Mouse (Mus musculus) gastrocnemius, postnatal 36 days (tissue): ENCODE data around the gene Tubal3. TPM values are rescaled to one million over a fixed set of nuclear protein-coding genes. Genes with fewer than 3 reads are reported as not detected.

Experiments
- DNase-seq, 2 experiments: peaks; one replicate each; pipeline ENCODE4 v3.0.0; 2022
- intact Hi-C: fragments of 180-260 bp; cut with DNase I; formaldehyde crosslinking; loops from one replicate; pipeline ENCODE4 v1.15.1; 2025
- microRNA-seq, 2 experiments: library from miRNA; unstranded; fragments of <30 nt; microRNA quantifications; one replicate each; pipeline ENCODE4 v1.2.0; 2021
- total RNA-seq, 2 experiments: library from RNA; stranded (reverse); gene quantifications; 2 replicates each; pipeline ENCODE4 v1.2.3; 2021

Tubal3 gene
- total RNA-seq, 2 experiments from 2014 or later = not detected

DNA sequence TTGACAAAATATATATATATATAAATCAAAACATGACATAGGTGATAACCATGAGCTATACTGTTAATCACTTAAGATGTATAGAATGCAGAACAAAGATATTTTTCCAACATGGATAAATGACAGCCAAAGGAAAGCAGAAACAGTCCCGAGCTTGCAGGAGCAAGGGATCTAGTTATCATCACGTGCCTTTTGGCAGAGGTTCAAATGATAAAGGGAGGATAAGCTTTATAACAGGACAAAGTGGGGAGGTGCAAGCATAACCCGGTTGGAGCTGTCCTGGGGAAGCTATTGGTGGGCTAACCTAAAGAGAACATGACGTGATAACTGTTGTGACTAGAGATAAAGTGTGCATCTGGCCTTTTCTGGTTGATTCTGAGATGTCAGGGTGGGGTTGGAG lies 4.6 kb upstream of the Tubal3 start:
- intact Hi-C loops = no loop called here
- DNase-seq = no peak

DNA sequence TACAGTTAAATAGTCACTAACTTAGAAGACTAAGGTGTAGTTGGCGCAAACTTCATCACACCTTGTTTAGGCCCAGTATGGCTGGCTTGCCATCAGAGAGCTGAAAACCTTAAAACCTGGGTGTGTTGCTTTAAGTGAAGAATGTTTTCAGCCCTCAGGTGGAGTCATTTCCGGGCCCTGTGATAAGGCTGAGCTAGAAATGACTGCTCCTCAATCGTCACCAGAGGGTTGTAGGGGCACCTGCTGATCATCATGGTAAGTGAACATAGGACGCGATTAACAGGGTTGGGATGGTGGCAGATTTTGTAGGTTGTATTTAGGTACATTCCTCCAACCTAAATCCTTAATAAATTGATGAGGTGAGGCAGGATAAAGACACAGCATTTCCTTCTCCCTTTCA lies 6.4 kb downstream of the Tubal3 start:
- intact Hi-C loops = no loop called here

DNA sequence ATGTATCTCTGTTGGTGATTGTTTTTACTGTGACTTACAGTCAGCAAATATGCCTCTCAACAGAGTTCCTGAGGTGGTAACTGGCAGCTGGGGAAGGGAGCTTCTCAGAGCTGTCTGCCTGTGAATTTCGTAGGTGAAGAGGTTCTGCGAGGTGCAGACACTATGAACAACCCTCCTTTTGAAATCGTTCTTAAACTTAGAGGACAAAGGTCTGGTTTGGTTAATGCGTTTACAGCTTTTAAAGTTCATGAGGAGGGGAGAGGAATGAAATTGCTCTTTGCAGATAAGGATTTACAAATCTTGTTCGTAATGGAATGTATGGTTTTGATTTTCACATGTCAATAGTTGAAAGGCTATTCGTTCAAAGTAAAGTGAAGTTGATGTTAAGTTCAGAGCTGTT lies 7.6 kb downstream of the Tubal3 start:
- intact Hi-C loops = no loop called here
- no peak for DNase-seq

More for the DNA sequence above, 6.4 kb downstream of the Tubal3 start:
- no peak for DNase-seq

DNA sequence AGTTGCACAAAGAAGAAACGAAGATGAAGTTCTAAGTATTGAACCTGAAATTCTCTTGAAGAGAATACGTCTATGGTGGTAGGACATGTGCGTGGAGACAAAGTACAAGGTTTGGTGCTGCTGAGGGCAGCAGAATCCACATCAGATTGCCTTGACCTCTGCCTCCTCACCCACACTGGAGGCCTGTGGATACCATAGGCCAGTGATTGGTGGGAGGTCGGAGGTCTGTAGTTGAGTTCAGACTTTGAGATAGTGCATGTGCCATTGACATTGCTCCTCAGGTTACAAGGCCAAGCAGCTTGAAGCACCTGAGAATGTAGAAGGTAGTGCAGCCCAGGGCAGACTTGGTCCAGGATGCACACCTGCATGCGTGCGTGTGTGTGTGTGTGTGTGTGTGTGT lies 8.0 kb downstream of the Tubal3 start:
- intact Hi-C loops = no loop called here
- no peak for DNase-seq

DNA sequence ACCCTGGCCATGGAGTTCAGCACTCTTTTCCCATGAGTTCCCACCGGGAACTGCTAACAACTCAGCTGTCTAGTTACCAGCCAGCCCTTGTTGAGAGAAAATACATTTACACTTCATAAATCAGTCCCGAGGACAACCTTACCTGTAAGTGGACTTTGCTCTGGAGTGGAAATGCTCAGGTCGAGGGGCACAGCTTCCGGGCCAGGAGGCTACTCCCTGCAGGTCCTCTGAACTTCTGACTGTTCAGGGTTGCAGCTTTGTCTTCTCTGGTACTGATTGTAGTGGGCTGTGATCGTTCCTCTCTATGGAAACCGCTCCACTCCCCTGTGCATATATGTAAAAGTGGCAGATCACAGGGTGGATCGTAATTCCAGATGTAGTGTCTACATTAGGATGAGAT lies 26.6 kb downstream of the Tubal3 start:
- DNase-seq = no peak
- intact Hi-C loops = no loop called here

DNA sequence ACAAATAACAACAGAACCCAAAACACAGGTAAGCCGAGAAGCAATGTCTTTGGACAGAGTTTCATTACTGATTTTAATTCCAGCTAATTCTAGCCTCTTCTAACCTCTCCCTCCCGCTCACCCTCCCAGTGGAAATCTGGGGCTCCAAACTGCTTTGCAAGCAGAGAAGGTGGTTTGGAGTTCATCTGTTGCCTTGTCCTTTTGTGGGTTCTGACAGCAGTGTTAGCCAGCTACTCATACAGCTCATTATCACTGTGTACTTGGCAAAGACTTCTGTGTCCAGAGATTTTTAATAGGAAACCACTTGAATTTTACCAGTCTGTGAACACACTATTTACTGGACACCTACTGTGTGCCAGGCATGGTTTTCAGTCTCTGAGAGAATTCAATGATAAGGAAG lies 27.2 kb downstream of the Tubal3 start, which contains the start of gene Ucn3:
Gene Ucn3 (minus strand): TSS at position 101 of the 400 bp plus-strand sequence.
- intact Hi-C loops = no loop called here

DNA sequence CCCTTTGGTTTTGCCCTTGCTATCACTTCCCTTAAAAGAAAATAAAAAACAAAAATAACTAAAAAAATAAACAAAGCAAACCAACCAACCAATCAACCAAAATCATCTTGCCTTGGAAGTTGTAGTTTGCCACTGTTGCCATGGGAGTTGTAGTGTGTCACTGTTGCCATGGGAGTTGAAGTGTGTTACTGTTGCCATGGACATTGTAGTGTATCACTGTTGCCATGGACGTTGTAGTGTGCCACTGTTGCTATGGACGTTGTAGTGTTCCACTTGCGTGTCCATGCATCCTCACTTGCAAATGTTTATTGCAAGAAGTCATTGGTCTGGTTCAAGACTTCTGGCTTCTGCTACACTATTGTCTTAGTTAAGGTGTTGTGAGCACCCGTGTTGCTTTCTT lies 29.2 kb downstream of the Tubal3 start:
- intact Hi-C loops = no loop called here
- DNase-seq = no peak

More for the DNA sequence above, 27.2 kb downstream of the Tubal3 start, which contains the start of gene Ucn3:
- DNase-seq = no peak

DNA sequence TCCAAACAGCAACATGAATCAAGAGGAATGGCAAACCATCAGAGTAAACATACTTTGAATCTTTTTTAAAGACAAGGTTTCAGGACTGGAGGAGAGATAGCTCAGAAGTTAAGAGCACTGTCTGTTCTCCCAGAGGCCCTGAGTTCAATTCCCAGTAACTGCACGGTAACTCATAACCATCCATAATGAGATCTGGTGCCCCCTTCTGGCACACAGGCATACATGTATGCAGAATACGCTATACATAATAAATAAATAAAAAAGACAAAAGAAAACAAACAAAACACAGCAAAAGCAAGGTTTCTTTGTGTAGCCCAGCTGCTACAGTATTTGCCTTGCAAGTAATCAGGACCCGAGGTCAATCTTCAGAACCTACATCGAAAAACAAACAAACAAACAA lies 31.4 kb downstream of the Tubal3 start:
- no peak for DNase-seq
- intact Hi-C loops = no loop called here

DNA sequence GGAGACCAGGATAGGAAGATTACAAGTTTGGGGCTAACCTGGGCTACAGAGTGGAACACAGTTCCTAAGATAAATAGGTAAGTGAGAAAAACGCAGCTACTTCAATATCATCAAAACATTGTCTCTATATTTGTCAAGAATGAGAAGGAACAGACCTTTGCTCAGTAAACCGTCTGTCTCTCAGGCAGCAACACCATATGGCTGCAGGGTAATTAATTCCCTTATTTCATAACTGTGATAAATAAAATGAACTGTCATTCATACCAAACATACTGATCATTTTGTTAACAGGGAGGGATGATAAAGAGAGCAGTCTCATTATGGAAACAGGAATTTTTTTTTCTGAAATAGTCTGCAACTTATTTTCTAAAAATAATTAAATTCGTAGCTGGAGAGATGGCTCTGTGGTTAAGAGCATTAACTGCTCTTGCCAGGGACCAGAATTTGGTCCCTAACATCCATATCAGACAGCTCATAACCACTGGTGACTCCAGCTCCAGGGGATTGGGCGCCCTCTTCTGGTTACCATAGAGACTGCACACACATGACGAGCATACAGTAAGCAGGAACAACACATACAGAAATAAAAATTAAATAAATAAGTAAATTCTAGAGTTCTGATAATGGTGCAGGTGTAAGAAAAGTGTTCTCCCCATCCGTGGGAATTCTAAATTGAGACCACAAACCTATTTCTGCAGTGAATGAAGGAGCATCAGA lies 33.3 kb downstream of the Tubal3 start:
- no peak for DNase-seq
- intact Hi-C loops = no loop called here

DNA sequence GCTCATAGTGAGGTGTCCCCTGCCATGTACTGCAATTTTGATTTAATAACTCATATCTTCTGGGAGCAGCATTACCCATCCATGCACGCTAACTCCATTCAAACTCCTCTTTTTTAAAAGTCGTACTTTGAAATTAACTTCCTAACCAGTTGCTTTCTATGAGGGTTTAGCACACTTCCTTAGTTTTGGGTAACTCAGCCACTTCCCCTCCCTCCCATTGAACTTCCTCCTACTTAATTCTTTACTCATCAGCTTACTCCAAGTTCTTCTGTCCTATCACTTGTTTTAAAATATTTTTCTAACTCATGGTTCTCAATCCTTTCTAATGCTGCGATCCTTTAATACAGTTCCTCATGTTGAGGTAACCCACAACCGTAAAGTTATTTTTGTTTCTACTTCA lies 50.8 kb downstream of the Tubal3 start:
- intact Hi-C loops = no loop called here

More for the DNA sequence above, 50.8 kb downstream of the Tubal3 start:
- no peak for DNase-seq

Small RNA genes lying within 50 kb of the gene (microRNA-seq; reads per million reads assigned to microRNA genes)
- 0 reads per million in 2 experiments for gene Gm22460

Other genes starting within 250 kb of the Tubal3 start
- gene Calml3, start 114.0 kb upstream of the Tubal3 start, total RNA-seq = not detected
- not detected for gene Calm4, start 80.5 kb upstream of the Tubal3 start, total RNA-seq
- gene Calm5, start 64.1 kb upstream of the Tubal3 start, total RNA-seq = not detected
- 10 to 100 TPM; 33.7 to 42.7 TPM for gene Net1, start 54 bp upstream of the Tubal3 start, total RNA-seq
- gene Ucn3, start 27.1 kb downstream of the Tubal3 start, total RNA-seq = not detected
- 1 to 10 TPM; 1.5 to 1.9 TPM for gene Akr1c14, start 130.7 kb downstream of the Tubal3 start, total RNA-seq
- gene Akr1c18, start 232.4 kb downstream of the Tubal3 start, total RNA-seq = under 1 TPM in 1 of 2 experiments, not detected in 1; 0.20 TPM